Mouse (Mus musculus) limb, embryonic 13.5 days (tissue): ENCODE data around the gene Tmc2. TPM values are rescaled to one million over a fixed set of nuclear protein-coding genes. Genes with fewer than 3 reads are reported as not detected.

Experiments
- ATAC-seq: fragments of 200-750 bp; cut with Nextera tagmentation; 2 replicates; pipeline ENCODE4 v1.8.0; 2017; ENCODE audit warnings: low read depth, moderate number of reproducible peaks, moderate TSS enrichment; ENCODE audit not compliant: low FRiP score
- H3K27ac ChIP-seq: fragments of 300-500 bp; sonication (generic); 2 replicates; pipeline ENCODE4 v1.5.1; 2015; ENCODE audit warnings: inconsistent platforms, mild to moderate bottlenecking, moderate library complexity
- H3K27me3 ChIP-seq: fragments of 300-500 bp; sonication (generic); 2 replicates; pipeline ENCODE4 v1.6.1; 2015; ENCODE audit warnings: mild to moderate bottlenecking, inconsistent platforms
- H3K36me3 ChIP-seq: fragments of 300-500 bp; sonication (generic); 2 replicates; pipeline ENCODE4 v1.6.1; 2015; ENCODE audit warnings: inconsistent platforms, mild to moderate bottlenecking, moderate library complexity
- H3K4me1 ChIP-seq: fragments of 300-500 bp; sonication (generic); 2 replicates; pipeline ENCODE4 v1.6.1; 2015; ENCODE audit warnings: inconsistent platforms
- H3K4me2 ChIP-seq: fragments of 300-500 bp; sonication (generic); replicated peaks from 2 replicates; pipeline ENCODE4 v1.6.1; 2015; ENCODE audit warnings: inconsistent platforms, mild to moderate bottlenecking, moderate library complexity
- H3K4me3 ChIP-seq: fragments of 300-500 bp; sonication (generic); 2 replicates; pipeline ENCODE4 v1.5.1; 2015; ENCODE audit warnings: moderate library complexity, mild to moderate bottlenecking, inconsistent platforms
- H3K9ac ChIP-seq: fragments of 300-500 bp; sonication (generic); 2 replicates; pipeline ENCODE4 v1.6.1; 2015; ENCODE audit warnings: mild to moderate bottlenecking, inconsistent platforms
- H3K9me3 ChIP-seq: fragments of 300-500 bp; sonication (generic); 2 replicates; pipeline ENCODE4 v1.6.1; 2016; ENCODE audit warnings: inconsistent platforms
- WGBS: fragments of 180-500 bp; shearing (Covaris S2); methylation state at CpG from one replicate; pipeline ENCODE4 v1.1.7; 2015; 5-methylcytosine and 5-hydroxymethylcytosine counted together
- polyA plus RNA-seq: library from polyadenylated mRNA; unstranded; fragments of >200 nt; fragmentation: Nextera tagmentation; extraction: Ambion mirVana; gene quantifications from 2 replicates; pipeline ENCODE4 v1.2.1, GENCODE M21; 2015

The Tmc2 gene
- polyA plus RNA-seq, 1 experiment from 2014 or later, result not detected

DNA sequence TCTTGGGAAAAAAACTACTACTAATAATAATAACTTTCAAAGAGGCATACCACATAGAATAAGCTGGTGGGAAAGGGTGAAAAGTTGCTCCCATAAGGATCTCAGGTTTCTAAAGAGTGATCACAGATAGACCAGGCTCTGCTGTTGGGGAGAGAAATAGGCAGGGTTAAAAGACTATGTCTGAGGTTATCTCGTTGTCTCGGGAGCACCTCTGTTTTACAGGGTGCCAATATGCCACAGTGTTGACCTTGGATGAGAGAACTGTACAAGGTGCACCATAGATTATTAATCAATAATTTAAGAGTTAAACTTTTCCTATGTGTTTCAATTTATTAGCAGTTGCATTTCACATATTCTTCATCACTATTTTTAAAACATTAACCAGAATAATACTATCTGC is 66.9 kb downstream of the Tmc2 start:
- WGBS, result 80% methylated on average over 2 of the region's 2 CpGs
- Histone ChIP-seq H3K4me2 (no peak overlapping the region), H3K27ac (no peak overlapping the region), H3K4me3 (no peak overlapping the region), H3K9me3 (no peaks in the 10 kb centered on the region), H3K9ac (no peak overlapping the region), H3K27me3 (no peaks in the 10 kb centered on the region), H3K36me3 (no peaks in the 10 kb centered on the region), H3K4me1 (no peaks in the 10 kb centered on the region)
- ATAC-seq, result no peak

- Histone ChIP-seq H3K36me3 (no peaks in the 10 kb centered on the region), H3K4me3 (no peak overlapping the region), H3K4me2 (no peak overlapping the region), H3K4me1 (no peaks in the 10 kb centered on the region), H3K27me3 (no peaks in the 10 kb centered on the region), H3K9ac (no peak overlapping the region), H3K9me3 (no peaks in the 10 kb centered on the region), H3K27ac (no peak overlapping the region)
- ATAC-seq, result no peak
- 73% methylated on average over 2 of the region's 2 CpGs for whole genome bisulfite sequencing
Observed at GRCm38 (mm10) chr2:130262398-130262797, 67.4 kb downstream of the Tmc2 start.

DNA sequence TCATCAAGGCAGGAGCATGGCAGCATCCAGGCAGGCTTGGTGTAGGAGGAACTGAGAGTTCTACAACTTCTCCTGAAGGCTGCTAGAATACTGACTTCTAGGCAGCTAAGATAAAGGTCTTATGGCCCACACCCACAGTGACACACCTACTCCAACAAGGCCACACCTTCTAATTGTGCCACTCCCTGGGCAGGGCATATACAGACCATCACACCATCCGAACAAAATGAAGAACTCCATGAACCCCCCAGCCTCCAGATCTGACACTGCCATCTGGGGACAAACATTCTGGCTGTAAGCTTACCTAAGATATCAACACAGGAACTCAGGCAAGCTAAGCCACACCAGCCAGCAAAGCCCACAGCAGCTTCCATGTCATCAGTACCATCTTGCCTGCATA is 70.5 kb downstream of the Tmc2 start:
- WGBS, result 83% methylated on average over 1 of the region's 1 CpGs

GRCm38 (mm10) chr2:130268074-130268473 is 73.1 kb downstream of the Tmc2 start:
- H3K4me3 ChIP-seq, result no peak overlapping the region
- 69% methylated on average over 7 of the region's 7 CpGs for WGBS
- H3K4me1 ChIP-seq, result peaks cover 4% of the 10 kb centered on the region
- no peaks in the 10 kb centered on the region for H3K9me3 ChIP-seq
- ATAC-seq, result no peak
- no peaks in the 10 kb centered on the region for H3K36me3 ChIP-seq
- H3K9ac ChIP-seq, result no peak overlapping the region
- no peak overlapping the region for H3K27ac ChIP-seq
- H3K27me3 ChIP-seq, result no peaks in the 10 kb centered on the region
- H3K4me2 ChIP-seq, result no peak overlapping the region

More for the DNA sequence above, 70.5 kb downstream of the Tmc2 start:
- H3K4me3 ChIP-seq, result no peak overlapping the region
- H3K4me1 ChIP-seq, result no peaks in the 10 kb centered on the region
- H3K27ac ChIP-seq, result no peak overlapping the region
- ATAC-seq, result no peak
- H3K9ac ChIP-seq, result no peak overlapping the region
- no peaks in the 10 kb centered on the region for H3K27me3 ChIP-seq
- H3K4me2 ChIP-seq, result no peak overlapping the region
- no peaks in the 10 kb centered on the region for H3K9me3 ChIP-seq
- no peaks in the 10 kb centered on the region for H3K36me3 ChIP-seq

- WGBS, result 1% methylated on average over 14 of the region's 14 CpGs
- Histone ChIP-seq H3K4me2 (peak overlapping the region; percentile 92), H3K4me3 (peak overlapping the region; percentile 92), H3K27ac (peak overlapping the region; percentile 77), H3K4me1 (peaks cover 30% of the 10 kb centered on the region), H3K27me3 (no peaks in the 10 kb centered on the region), H3K36me3 (peaks cover 34% of the 10 kb centered on the region), H3K9me3 (no peaks in the 10 kb centered on the region), H3K9ac (peak overlapping the region; percentile 86)
- no peak for ATAC-seq
Observed at GRCm38 (mm10) chr2:130273732-130274131, 78.7 kb downstream of the Tmc2 start.

DNA sequence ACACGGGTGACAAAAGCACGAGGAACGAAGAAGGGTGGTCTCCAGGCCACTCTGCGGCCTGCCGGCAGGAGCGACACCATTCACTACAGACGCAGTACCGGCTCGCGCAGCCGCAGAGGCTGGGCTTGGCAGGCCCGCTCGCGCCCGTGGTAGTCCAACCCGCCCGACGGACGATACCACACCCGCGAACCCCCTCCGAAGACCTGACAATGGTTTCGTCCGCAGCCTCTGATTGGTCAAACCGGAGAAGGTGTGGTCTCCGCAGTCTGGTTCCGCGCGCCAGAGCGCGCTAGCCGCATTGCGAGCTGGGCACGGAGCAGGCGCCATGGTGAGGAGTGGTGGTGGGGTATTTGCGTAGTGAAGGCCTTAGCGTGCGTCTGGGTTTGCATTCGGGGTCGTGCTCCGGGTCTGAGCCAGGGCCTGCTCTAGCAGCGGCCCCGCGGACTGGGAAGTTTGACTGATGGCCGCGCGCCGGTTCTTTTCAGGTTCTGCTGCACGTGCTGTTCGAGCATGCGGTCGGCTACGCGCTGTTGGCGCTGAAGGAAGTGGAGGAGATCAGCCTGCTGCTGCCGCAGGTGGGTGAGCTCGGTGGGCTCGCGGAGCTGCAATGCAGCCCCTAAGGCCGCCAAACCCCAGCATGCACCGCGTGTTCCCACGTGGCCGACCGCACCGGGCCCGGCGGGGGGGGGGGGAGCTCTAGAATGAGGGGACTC is 79.3 kb downstream of the Tmc2 start, which contains the start of gene Nop56:
Nop56 (plus strand) TSS at position 282 of the 713 bp plus-strand sequence.
- no peaks in the 10 kb centered on the region for H3K27me3 ChIP-seq

DNA sequence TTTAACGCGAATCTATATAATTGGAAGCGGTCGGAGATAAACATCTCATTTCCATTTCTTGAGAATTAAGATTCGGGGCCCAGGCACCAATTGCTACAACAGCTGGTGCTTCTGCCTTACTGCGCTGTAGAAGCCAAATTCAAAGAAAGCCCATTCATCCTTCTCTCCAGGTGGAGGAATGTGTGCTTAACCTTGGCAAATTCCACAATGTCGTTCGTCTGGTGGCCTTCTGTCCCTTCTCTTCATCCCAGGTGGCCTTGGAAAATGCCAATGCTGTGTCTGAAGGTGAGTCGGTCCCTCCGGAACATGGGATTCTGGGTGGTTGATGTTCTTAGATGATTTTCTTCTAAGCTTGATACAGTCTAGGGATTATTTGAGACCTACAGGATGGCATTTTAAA is 79.9 kb downstream of the Tmc2 start:
- WGBS, result under 1% methylated on average over 10 of the region's 10 CpGs
- ATAC-seq, result no peak
- peaks cover 30% of the 10 kb centered on the region for H3K4me1 ChIP-seq
- peak overlapping the region; percentile 92 for H3K4me2 ChIP-seq
- H3K9ac ChIP-seq, result peak overlapping the region; percentile 96
- peaks cover 42% of the 10 kb centered on the region for H3K36me3 ChIP-seq
- H3K27me3 ChIP-seq, result no peaks in the 10 kb centered on the region
- H3K4me3 ChIP-seq, result peak overlapping the region; percentile 92
- H3K27ac ChIP-seq, result peak overlapping the region; percentile 94; the same call in 1 of the 2 replicates
- H3K9me3 ChIP-seq, result no peaks in the 10 kb centered on the region

More for the DNA sequence above, 79.3 kb downstream of the Tmc2 start, which contains the start of gene Nop56:
- H3K4me1 ChIP-seq, result peaks cover 30% of the 10 kb centered on the region
- peaks cover 36% of the 10 kb centered on the region for H3K36me3 ChIP-seq
- peak within 1 kb of the TSS; percentile 92 for H3K4me3 ChIP-seq
- peak within 1 kb of the TSS; percentile 92 for H3K4me2 ChIP-seq
- no peaks in the 10 kb centered on the region for H3K9me3 ChIP-seq
- under 1% methylated on average over 68 of the region's 68 CpGs for WGBS
- peak within 1 kb of the TSS; percentile 96 for H3K9ac ChIP-seq
- H3K27ac ChIP-seq, result peak within 1 kb of the TSS; percentile 94
- ATAC-seq, result peak; percentile 98

- ATAC-seq, result no peak
- 50% methylated on average over 6 of the region's 6 CpGs for WGBS
- Histone ChIP-seq H3K27ac (no peak overlapping the region), H3K36me3 (peaks cover 50% of the 10 kb centered on the region), H3K9me3 (no peaks in the 10 kb centered on the region), H3K9ac (peak overlapping the region; percentile 96; the same call in 1 of the 2 replicates), H3K27me3 (no peaks in the 10 kb centered on the region), H3K4me3 (peak overlapping the region; percentile 92), H3K4me2 (peak overlapping the region; percentile 92), H3K4me1 (peaks cover 30% of the 10 kb centered on the region)
Observed at GRCm38 (mm10) chr2:130275649-130276048, 80.7 kb downstream of the Tmc2 start.

- Histone ChIP-seq H3K4me1 (peaks cover 30% of the 10 kb centered on the region), H3K36me3 (peaks cover 59% of the 10 kb centered on the region), H3K9me3 (no peaks in the 10 kb centered on the region), H3K27ac (no peak overlapping the region), H3K4me3 (no peak overlapping the region), H3K27me3 (no peaks in the 10 kb centered on the region), H3K9ac (no peak overlapping the region), H3K4me2 (no peak overlapping the region)
- 45% methylated on average over 8 of the region's 8 CpGs for WGBS
- no peak for ATAC-seq
Observed at GRCm38 (mm10) chr2:130279600-130280091, 84.7 kb downstream of the Tmc2 start.

DNA sequence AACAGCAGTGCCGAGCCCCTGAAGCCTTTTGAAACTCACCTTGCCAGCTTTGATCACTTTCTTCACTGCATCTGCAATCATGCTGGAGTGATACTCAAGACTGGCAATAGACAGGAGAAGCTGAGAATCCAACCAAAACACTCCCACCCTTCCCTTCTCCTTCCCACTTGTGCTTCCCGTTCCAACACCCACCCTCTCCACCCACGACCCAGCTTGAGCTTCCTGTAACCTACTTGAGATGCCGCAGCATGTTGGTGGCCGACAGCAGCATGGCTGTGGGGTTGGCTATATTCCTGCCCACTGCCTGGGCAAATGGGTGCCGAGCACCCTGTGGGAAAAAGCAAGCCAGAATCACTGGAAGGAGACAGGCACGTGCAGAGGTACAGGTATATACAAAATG is 85.2 kb downstream of the Tmc2 start:
- 64% methylated on average over 7 of the region's 7 CpGs for WGBS
- H3K9ac ChIP-seq, result no peak overlapping the region
- H3K27me3 ChIP-seq, result no peaks in the 10 kb centered on the region
- H3K36me3 ChIP-seq, result peaks cover 59% of the 10 kb centered on the region
- H3K4me2 ChIP-seq, result no peak overlapping the region
- no peak overlapping the region for H3K27ac ChIP-seq
- no peak for ATAC-seq
- H3K4me3 ChIP-seq, result no peak overlapping the region
- peaks cover 32% of the 10 kb centered on the region for H3K4me1 ChIP-seq
- H3K9me3 ChIP-seq, result no peaks in the 10 kb centered on the region

DNA sequence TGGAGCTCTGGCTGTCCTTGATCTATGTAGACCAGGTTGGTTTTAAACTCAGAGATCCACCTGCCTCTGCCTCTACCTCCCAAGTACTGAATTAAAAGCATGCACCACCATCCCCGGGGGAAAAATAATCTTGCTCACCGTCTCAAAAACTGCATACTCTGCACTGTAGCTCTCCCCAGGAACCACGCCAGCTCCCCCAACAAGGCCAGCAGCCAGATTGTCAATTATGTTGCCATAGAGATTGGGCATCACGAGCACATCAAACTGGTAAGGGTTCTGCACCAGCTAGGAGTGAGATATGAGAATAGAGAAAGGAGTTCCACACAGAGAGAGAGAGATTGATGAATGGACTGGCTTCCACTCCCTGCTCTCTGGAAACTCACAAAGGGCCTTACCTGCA is 85.8 kb downstream of the Tmc2 start:
- ATAC-seq, result no peak
- Histone ChIP-seq H3K27ac (no peak overlapping the region), H3K4me2 (no peak overlapping the region), H3K9ac (no peak overlapping the region), H3K4me1 (peaks cover 28% of the 10 kb centered on the region), H3K9me3 (no peaks in the 10 kb centered on the region), H3K36me3 (peaks cover 54% of the 10 kb centered on the region), H3K4me3 (no peak overlapping the region), H3K27me3 (no peaks in the 10 kb centered on the region)
- 62% methylated on average over 4 of the region's 4 CpGs for whole genome bisulfite sequencing

GRCm38 (mm10) chr2:130283854-130284654 is 89.1 kb downstream of the Tmc2 start, which contains the start of gene Idh3b:
Gene Idh3b, minus strand, starts transcription at chr2:130284547.
- Histone ChIP-seq H3K9me3 (no peaks in the 10 kb centered on the region), H3K36me3 (peaks cover 25% of the 10 kb centered on the region), H3K4me3 (peak within 1 kb of the TSS; percentile 90), H3K9ac (peak within 1 kb of the TSS; percentile 90), H3K4me1 (peaks cover 15% of the 10 kb centered on the region), H3K27me3 (no peaks in the 10 kb centered on the region), H3K27ac (peak within 1 kb of the TSS; percentile 48; the same call in 1 of the 2 replicates), H3K4me2 (peak within 1 kb of the TSS; percentile 99)
- whole genome bisulfite sequencing, result 1% methylated on average over 51 of the region's 51 CpGs
- ATAC-seq, result peak; percentile 84
